Mouse (Mus musculus) kidney, embryonic 14.5 days (tissue): ENCODE measurements around the gene Haspin. TPM values are rescaled to one million over a fixed set of nuclear protein-coding genes. Genes with fewer than 3 reads are reported as not detected.
A peak's percentile ranks its signal among the peaks of the same experiment; 100 is the strongest.

ENCODE experiments used
- ATAC-seq: fragments of 200-750 bp; cut with Nextera tagmentation; 2 replicates; pipeline ENCODE4 v1.8.0; 2017; ENCODE audit warnings: moderate number of reproducible peaks, mild to moderate bottlenecking, moderate TSS enrichment, moderate library complexity; ENCODE audit not compliant: low FRiP score, low TSS enrichment
- H3K27ac ChIP-seq: fragments of 300-500 bp; sonication (generic); 2 replicates; pipeline ENCODE4 v1.5.1; 2014; ENCODE audit warnings: low read depth, mild to moderate bottlenecking, low read length, moderate library complexity, mixed read lengths
- H3K27me3 ChIP-seq: fragments of 300-500 bp; sonication (generic); 2 replicates; pipeline ENCODE4 v1.6.1; 2014; ENCODE audit warnings: mild to moderate bottlenecking, low read length; ENCODE audit not compliant: control insufficient read depth, insufficient read depth
- H3K36me3 ChIP-seq: fragments of 300-500 bp; sonication (generic); 2 replicates; pipeline ENCODE4 v1.6.1; 2014; ENCODE audit warnings: low read length, mixed read lengths; ENCODE audit not compliant: control insufficient read depth, insufficient read depth
- H3K4me1 ChIP-seq: fragments of 300-500 bp; sonication (generic); 2 replicates; pipeline ENCODE4 v1.6.1; 2014; ENCODE audit warnings: low read length, mixed read lengths; ENCODE audit not compliant: control insufficient read depth, insufficient read depth
- H3K4me2 ChIP-seq: fragments of 300-500 bp; sonication (generic); replicated peaks from 2 replicates; pipeline ENCODE4 v1.6.1; 2014; ENCODE audit warnings: low read depth, mild to moderate bottlenecking, low read length
- H3K4me3 ChIP-seq: fragments of 300-500 bp; sonication (generic); 2 replicates; pipeline ENCODE4 v1.5.1; 2014; ENCODE audit warnings: mild to moderate bottlenecking, low read length
- H3K9ac ChIP-seq: fragments of 300-500 bp; sonication (generic); 2 replicates; pipeline ENCODE4 v1.6.1; 2014; ENCODE audit warnings: low read depth, mild to moderate bottlenecking, low read length, moderate library complexity
- H3K9me3 ChIP-seq: fragments of 300-500 bp; sonication (generic); 2 replicates; pipeline ENCODE4 v1.6.1; 2016; ENCODE audit warnings: low read length; ENCODE audit not compliant: control insufficient read depth
- WGBS: fragments of 180-500 bp; shearing (Covaris S2); extraction: QIAGEN DNeasy Blood & Tissue Kit; methylation state at CpG from one replicate; pipeline ENCODE4 v1.1.7; 2014; 5-methylcytosine and 5-hydroxymethylcytosine counted together
- polyA plus RNA-seq: library from polyadenylated mRNA; unstranded; fragments of >200 nt; fragmentation: Nextera tagmentation; extraction: Ambion mirVana; gene quantifications from 2 replicates; pipeline ENCODE4 v1.2.1, GENCODE M21; 2014

The Haspin gene
- polyA plus RNA-seq, 1 experiment from 2014 or later = 19.5 TPM

GRCm38 (mm10) chr11:73172186-73172585 lies 34.1 kb upstream of the Haspin start:
- H3K27ac ChIP-seq = no peak overlapping the region; the same call in 1 of the 2 replicates
- H3K4me1 ChIP-seq = peaks cover 18% of the 10 kb centered on the region
- ATAC-seq = no peak
- no peak overlapping the region for H3K4me3 ChIP-seq
- no peak overlapping the region for H3K4me2 ChIP-seq
- no peak overlapping the region for H3K9ac ChIP-seq
- H3K27me3 ChIP-seq = no peaks in the 10 kb centered on the region
- 63% methylated on average over 5 of the region's 5 CpGs for WGBS
- H3K9me3 ChIP-seq = no peaks in the 10 kb centered on the region
- peaks cover 16% of the 10 kb centered on the region for H3K36me3 ChIP-seq

GRCm38 (mm10) chr11:73169231-73169630 lies 31.1 kb upstream of the Haspin start:
- H3K4me3 ChIP-seq = no peak overlapping the region
- no peaks in the 10 kb centered on the region for H3K9me3 ChIP-seq
- ATAC-seq = no peak
- H3K27me3 ChIP-seq = no peaks in the 10 kb centered on the region
- no peak overlapping the region for H3K27ac ChIP-seq
- 46% methylated on average over 4 of the region's 4 CpGs for WGBS
- peaks cover 9% of the 10 kb centered on the region; the same call in 1 of the 2 replicates for H3K36me3 ChIP-seq
- 0 out of 2 replicates have a peak, but pooled peaks cover 3% of the 10 kb centered on the region for H3K4me1 ChIP-seq
- H3K9ac ChIP-seq = no peak overlapping the region
- H3K4me2 ChIP-seq = no peak overlapping the region

- Histone ChIP-seq H3K27ac (no peak overlapping the region), H3K4me3 (no peak overlapping the region), H3K9me3 (no peaks in the 10 kb centered on the region), H3K4me2 (no peak overlapping the region), H3K27me3 (no peaks in the 10 kb centered on the region), H3K36me3 (peaks cover 5% of the 10 kb centered on the region; the same call in 1 of the 2 replicates), H3K4me1 (0 out of 2 replicates have a peak, but pooled peaks cover 3% of the 10 kb centered on the region), H3K9ac (no peak overlapping the region)
- no peak for ATAC-seq
- 81% methylated on average over 6 of the region's 6 CpGs for WGBS
These were observed 30.5 kb upstream of the Haspin start for GRCm38 (mm10) chr11:73168576-73168975.

- no peak overlapping the region for H3K4me2 ChIP-seq
- no peak overlapping the region for H3K9ac ChIP-seq
- H3K4me1 ChIP-seq = 0 out of 2 replicates have a peak, but pooled peaks cover 3% of the 10 kb centered on the region
- WGBS = 82% methylated on average over 8 of the region's 8 CpGs
- H3K27me3 ChIP-seq = no peaks in the 10 kb centered on the region
- no peak overlapping the region for H3K4me3 ChIP-seq
- H3K36me3 ChIP-seq = peaks cover 5% of the 10 kb centered on the region; the same call in 1 of the 2 replicates
- no peaks in the 10 kb centered on the region for H3K9me3 ChIP-seq
- ATAC-seq = 0 out of 2 replicates have a peak, but pooled peaks have one; percentile 16
- no peak overlapping the region for H3K27ac ChIP-seq
These were observed 30.0 kb upstream of the Haspin start for GRCm38 (mm10) chr11:73168071-73168470.

- 49% methylated on average over 5 of the region's 5 CpGs for WGBS
- no peak overlapping the region for H3K4me3 ChIP-seq
- peaks cover 11% of the 10 kb centered on the region for H3K27me3 ChIP-seq
- no peak for ATAC-seq
- no peak overlapping the region for H3K27ac ChIP-seq
- no peaks in the 10 kb centered on the region for H3K36me3 ChIP-seq
- no peaks in the 10 kb centered on the region for H3K9me3 ChIP-seq
- no peak overlapping the region for H3K9ac ChIP-seq
- H3K4me2 ChIP-seq = no peak overlapping the region
- peaks cover 6% of the 10 kb centered on the region; the same call in 1 of the 2 replicates for H3K4me1 ChIP-seq
These were observed 24.2 kb upstream of the Haspin start for GRCm38 (mm10) chr11:73162284-73162683.

- Histone ChIP-seq H3K9me3 (no peaks in the 10 kb centered on the region), H3K9ac (no peak overlapping the region), H3K36me3 (no peaks in the 10 kb centered on the region), H3K4me1 (peaks cover 6% of the 10 kb centered on the region; the same call in 1 of the 2 replicates), H3K27me3 (peaks cover 11% of the 10 kb centered on the region), H3K27ac (no peak overlapping the region), H3K4me3 (no peak overlapping the region), H3K4me2 (no peak overlapping the region)
- ATAC-seq = no peak
- WGBS = 87% methylated on average over 4 of the region's 4 CpGs
These were observed 23.5 kb upstream of the Haspin start for GRCm38 (mm10) chr11:73161616-73162015.

GRCm38 (mm10) chr11:73160811-73161200 lies 22.7 kb upstream of the Haspin start:
- ATAC-seq = peak; percentile 21; the same call in 1 of the 2 replicates
- H3K4me1 ChIP-seq = peaks cover 6% of the 10 kb centered on the region; the same call in 1 of the 2 replicates
- WGBS = 17% methylated on average over 6 of the region's 6 CpGs
- no peaks in the 10 kb centered on the region for H3K36me3 ChIP-seq
- no peak overlapping the region for H3K27ac ChIP-seq
- H3K9me3 ChIP-seq = no peaks in the 10 kb centered on the region
- peak overlapping the region; percentile 89 for H3K4me2 ChIP-seq
- H3K27me3 ChIP-seq = peaks cover 11% of the 10 kb centered on the region
- peak overlapping the region; percentile 44 for H3K4me3 ChIP-seq
- H3K9ac ChIP-seq = no peak overlapping the region

- peak; percentile 74 for ATAC-seq
- peak within 1 kb of the TSS; percentile 44 for H3K4me3 ChIP-seq
- no peaks in the 10 kb centered on the region for H3K9me3 ChIP-seq
- H3K36me3 ChIP-seq = no peaks in the 10 kb centered on the region
- peaks cover 6% of the 10 kb centered on the region; the same call in 1 of the 2 replicates for H3K4me1 ChIP-seq
- no peak within 1 kb of the TSS for H3K27ac ChIP-seq
- H3K4me2 ChIP-seq = peak within 1 kb of the TSS; percentile 89
- H3K27me3 ChIP-seq = peaks cover 11% of the 10 kb centered on the region
- WGBS = 2% methylated on average over 49 of the region's 49 CpGs
- peak within 1 kb of the TSS; percentile 51 for H3K9ac ChIP-seq
These were observed 22.1 kb upstream of the Haspin start, which contains the start of gene P2rx5 for GRCm38 (mm10) chr11:73159957-73160810. P2rx5 (plus strand) TSS chr11:73160421.

GRCm38 (mm10) chr11:73155071-73155470 lies 17.0 kb upstream of the Haspin start:
- no peak for ATAC-seq
- no peaks in the 10 kb centered on the region for H3K36me3 ChIP-seq
- no peak overlapping the region for H3K27ac ChIP-seq
- H3K4me1 ChIP-seq = no peaks in the 10 kb centered on the region
- no peak overlapping the region for H3K4me3 ChIP-seq
- 79% methylated on average over 6 of the region's 6 CpGs for WGBS
- peaks cover 6% of the 10 kb centered on the region; the same call in 1 of the 2 replicates for H3K27me3 ChIP-seq
- H3K9ac ChIP-seq = no peak overlapping the region
- no peaks in the 10 kb centered on the region for H3K9me3 ChIP-seq
- no peak overlapping the region for H3K4me2 ChIP-seq
